Mouse (Mus musculus): ENCODE measurements around the gene Kcnd2.
A peak's percentile ranks its signal among the peaks of the same experiment; 100 is the strongest.

Kcnd2 gene

DNA sequence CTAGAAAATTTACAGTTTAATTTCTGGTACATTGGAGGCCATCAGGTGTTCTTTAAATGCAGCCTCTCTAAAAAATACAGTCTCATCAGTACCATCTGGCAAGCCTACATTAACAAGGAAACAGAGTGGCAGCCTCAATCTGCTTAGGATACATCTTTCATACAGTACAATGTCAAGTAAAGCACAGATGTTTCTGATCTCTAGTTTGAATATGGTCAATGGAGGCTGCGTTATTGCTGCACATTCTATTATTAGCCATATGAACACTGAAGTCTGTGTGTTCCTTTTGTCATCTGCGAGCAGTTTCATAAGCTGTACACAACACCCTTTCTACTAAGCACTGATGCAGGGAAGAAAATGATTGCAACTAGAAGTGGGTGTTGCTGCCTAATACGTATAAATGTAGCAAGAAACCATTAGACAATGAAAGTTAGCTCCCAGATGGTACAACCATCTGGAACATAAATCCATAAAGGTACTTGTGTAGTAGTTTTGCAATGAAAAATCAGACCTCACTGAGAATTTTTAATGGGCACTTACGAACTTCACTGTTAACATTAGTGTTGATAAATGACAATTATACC is 209.0 kb downstream of the Kcnd2 start:
- DNase-seq (ENCODE audit: low spot score in 2 of 2): peak; percentile 18 to 32

DNA sequence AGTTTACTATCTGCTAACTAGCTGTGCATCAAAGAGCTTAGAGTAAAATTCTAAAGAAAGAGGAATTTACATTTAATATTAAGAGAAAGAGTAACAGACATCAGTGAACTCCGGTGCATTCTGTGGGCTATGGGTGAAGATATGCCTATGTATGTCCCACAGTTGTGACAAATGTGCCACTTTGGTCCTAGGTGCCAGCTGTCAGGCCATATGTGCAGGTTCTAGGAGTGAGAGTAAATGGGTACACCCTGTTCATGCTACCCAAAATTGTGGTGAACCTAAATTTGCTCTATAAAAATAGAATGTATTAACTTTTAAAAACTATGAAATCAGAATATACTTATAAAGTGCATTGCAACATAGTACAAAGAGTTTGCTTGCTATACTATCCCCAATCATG is 215.8 kb downstream of the Kcnd2 start:
- DNase-seq (ENCODE audit: low spot score in 2 of 2): no peak

DNA sequence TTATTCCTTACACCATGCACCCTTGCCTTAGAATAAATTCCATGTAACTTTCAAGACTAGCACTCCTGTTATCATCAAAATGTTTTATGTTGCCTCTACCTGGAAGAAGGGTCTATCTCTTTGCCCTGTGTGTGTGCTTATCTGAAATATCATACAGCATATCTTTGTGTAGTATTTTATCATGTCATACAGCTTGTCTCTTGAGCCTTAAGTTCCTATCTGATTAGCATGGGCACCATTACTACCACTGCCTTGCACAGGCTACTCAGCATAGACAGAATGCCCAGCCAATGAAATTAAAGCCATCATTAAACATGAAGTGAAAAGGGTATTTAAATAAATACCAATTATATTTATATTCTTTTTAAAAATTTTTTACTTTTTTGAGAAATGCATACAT is 249.4 kb downstream of the Kcnd2 start:
- DNase-seq (ENCODE audit: low spot score in 2 of 2): no peak

DNA sequence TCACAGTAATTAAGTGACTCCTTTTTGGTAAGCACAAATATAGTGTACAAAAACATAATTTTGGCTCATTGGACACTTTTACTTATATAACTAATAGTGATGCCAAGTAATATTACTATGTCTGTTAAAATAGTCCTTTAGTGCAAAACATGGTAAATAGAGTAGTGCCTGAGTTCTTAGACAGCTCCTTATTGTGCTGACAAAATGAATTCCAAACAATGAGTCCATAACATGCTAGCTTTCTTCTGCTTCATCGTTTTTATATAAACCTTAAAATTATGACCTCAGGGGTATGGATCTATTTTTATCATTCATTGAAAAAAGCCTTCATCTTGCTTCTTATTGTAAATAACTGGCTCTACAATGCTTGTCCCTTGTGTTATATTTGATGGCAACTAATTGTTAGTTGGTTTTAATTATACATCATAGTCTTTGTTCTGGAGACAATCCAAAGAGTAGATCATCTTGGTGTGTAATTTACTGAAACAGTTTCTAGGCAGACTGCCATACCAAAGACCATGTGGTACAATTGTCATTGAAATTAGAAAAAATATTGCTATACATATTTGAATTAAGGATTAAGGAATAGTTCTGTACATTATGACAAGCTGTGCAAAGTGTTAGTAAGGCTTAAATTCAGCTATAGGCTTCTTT is 256.7 kb downstream of the Kcnd2 start:
- DNase-seq (ENCODE audit: low spot score in 2 of 2): no peak

DNA sequence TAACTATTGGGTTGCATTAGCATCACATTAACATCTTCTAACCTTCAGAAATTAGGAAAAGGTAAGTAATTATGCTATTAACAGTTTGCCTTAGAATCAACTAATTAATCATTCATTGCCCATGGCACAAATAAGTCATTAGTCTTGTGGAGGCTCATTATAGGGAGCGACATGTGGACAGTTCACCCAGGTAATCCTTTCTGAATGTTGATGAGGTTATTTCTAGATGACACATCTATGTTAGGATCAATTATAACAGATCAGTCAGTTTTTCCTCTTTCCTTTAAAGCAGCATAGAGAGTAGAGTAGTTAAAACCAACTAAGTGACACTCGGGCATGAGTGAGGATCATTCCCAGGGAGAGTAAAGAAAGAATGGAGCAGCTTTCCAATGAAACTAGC is 267.4 kb downstream of the Kcnd2 start:
- DNase-seq (ENCODE audit: low spot score in 2 of 2): no peak

DNA sequence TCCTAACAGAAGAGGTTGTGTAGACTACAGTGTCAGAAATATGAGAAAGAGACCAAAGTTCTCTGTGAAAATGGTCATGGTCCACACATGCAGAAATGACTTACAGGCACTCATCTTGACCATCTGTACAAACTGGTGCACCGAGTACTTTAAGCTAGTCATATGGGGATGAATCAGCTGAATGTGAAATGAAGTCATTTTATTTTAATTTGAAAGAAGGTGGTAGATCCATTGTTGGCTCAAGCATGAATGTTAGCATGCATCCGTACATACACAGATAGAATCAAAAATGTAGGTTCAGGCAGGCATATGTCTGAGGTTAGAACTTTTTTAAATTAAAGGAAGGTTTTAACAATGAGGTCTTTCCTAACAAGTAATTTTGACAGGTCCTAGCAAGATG is 273.2 kb downstream of the Kcnd2 start:
- no peak for DNase-seq (ENCODE audit: low spot score in 2 of 2)

DNA sequence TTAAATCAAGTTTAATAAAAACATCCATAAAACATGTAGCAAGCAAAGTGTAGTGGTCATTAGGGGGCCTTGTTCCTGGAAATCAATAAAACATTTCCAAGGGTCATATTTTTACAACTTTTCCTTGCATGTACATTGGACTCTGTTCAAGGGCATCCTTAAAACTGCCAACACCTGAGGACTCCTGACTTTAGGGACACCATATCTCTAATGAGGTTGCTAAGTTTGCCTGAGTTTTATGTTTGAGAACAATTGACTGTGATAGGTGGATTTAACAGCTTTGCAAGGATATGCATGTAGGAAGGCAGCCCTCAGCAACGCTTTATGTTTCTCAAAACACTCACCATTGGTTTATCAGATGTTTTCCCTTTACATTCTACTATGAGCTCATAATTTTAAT is 287.6 kb downstream of the Kcnd2 start:
- DNase-seq (ENCODE audit: low spot score in 2 of 2): no peak

DNA sequence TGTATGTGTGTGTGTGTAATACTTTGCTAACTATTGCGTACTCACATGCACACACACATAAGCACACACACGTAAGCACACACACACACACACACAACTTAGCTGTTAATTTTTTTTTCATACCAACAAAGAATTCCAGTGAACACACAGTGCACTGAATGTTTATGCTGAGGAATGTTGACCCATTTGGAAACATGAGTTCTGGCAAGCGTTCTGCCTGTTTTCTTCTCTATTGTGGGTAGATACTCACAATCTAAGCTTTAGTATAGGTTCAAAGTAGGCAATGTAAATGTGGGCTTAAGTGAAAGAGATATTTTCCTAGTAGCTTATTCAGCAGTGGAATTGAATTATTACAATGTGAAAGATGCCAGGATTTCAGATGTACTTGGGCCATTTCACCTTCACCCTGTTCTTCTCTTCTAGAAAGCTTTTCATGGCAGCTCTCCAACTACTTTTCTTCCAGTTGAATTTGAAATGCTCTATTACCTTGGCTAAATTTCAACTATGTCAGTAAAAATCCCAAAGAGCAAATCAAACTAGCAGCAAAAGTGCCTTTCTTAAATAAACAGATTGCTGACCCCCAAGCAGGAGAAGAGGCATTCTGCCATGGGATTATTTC is 295.4 kb downstream of the Kcnd2 start:
- DNase-seq (ENCODE audit: low spot score in 2 of 2): no peak

DNA sequence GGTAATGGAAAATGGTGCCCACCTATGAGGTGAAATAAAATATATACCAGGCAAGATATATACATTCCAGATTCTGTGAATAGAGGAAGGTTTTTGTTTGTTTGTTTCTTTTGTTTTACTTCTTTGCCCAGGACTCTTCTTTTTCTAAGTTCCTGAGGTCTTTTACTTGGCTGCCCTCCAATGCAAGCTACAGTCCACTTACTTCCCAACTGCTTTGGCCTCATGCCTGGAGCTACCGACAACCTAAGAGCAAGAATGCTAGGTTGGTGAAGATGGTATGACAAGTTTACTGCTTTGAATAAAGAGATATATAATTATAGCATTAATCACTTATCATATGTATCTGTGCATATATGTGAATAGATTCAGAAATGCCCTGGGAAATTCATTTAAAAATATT is 305.0 kb downstream of the Kcnd2 start:
- no peak for DNase-seq (ENCODE audit: low spot score in 2 of 2)

DNA sequence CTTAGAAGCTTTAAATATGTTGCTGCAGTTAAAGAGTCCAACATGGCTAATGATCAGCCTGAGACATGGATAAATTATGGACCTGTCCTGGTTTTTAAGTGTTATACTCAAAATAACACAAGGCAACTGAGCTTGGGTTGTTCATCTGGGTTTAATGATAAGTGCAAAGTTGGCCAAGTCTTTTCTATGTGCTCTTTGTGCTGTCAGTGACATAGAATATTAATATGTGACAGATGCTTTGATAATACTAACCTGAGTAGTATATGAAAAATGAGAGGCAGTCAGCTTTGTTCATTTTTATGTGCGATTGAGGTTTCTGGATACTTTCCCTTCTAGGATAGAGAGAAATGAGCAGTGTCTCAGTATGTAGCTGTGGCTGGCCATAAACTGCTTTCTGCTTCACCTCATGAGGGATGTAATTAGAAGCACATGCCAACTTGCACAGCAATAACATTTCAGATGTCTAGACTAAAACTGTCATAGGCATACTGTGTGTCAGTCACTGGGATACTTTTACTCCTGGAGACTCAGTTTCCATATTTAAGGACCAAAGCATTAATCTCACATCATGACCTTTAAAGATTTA is 312.3 kb downstream of the Kcnd2 start:
- no peak for DNase-seq (ENCODE audit: low spot score in 2 of 2)

DNA sequence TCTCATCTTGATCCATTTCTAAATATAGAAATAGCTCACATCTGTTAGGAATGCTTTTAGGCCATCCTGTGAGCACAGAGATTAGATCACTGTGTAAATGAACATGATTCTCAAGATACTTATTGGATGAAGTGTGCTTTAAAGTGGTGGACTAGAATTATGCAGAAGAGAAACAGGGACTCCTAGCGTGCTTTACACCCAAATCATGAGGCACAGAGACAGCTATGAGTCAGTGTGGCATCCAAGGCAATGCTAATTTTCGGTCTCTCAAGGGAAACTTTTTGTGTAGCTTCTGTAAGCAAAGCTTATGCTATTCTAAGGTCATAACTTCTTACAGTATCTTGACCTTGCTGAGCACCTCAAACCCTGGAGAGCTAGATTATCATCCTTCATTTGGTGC is 318.7 kb downstream of the Kcnd2 start:
- DNase-seq (ENCODE audit: low spot score in 2 of 2): no peak

DNA sequence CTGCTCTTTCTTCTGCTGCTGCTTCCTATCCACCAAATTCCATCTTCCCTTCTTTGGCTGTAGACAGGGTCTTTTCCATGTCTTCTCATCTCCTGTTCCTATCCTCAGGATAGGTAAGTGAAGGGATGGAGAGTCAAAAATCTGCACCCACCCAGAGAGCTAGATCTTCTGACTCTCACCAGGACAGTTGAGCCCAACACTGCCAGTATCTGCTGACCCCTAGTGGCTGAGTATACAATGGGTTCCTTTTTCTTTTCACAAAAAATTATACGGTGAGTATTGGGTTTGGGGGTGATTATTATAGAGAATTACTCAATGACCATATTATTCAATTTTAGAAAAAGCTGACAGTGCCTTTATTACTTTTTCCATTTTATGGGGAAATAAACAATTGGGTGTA is 319.5 kb downstream of the Kcnd2 start:
- peak in 1 of 2 experiments; percentile 20 for DNase-seq (ENCODE audit: low spot score in 2 of 2)

DNA sequence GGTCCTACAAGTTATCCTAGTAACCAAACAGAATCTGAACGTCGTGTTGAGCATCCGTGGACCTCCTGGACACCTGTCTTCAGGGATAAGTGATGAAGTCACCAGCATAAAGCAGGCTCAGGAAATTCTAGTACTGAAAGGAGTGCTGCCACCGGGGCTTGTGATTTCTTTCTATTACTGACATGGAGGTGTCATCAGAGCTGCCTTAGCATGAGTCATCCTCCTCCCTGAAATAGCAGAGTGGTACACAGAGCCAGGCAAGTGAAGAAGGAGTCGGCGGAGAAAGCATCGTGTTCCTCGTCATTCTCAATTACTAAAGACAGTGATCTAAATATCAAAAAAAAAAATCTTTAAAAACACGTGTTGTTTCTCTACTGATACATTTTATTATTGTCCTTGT is 336.2 kb downstream of the Kcnd2 start:
- DNase-seq (ENCODE audit: low spot score in 2 of 2): peak; percentile 62 to 65

DNA sequence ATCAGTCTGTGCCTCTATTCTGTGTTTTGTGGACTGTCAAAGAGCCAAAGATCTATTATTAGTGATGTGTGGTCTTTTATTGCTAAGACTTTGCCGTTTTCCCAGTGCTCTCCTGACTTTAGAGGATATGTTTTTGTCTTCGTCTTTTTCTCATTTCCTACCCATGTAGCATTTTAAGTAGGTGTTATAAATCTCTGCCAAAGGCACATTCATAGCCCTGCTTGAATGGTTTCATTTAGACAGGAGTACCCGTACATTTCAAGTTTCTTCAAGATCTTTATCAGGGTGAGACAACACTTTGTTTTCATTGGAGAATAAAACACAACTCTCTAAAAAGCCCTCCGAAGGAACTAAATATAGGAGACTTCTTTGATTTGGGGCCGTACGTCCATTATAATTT is 355.7 kb downstream of the Kcnd2 start:
- no peak for DNase-seq (ENCODE audit: low spot score in 2 of 2)

DNA sequence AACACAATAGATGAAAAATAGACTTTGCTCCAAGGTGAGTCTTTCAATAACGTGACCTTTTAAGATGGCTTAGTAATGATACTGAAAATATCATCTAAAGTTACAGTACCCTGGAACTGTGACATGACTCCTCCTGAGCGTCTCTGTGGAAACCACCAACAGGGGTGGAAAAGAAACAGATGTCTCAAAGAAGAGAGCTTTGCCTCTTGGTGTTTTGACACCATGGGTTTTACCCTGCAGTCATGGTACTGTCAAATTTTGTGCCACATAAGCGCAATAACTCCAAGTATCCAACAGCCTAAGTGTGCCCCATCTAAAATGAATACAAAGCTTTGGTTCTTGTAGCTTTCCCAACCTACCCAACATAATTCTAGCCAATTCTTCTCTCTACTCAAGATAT is 374.9 kb downstream of the Kcnd2 start:
- DNase-seq (ENCODE audit: low spot score in 2 of 2): no peak

DNA sequence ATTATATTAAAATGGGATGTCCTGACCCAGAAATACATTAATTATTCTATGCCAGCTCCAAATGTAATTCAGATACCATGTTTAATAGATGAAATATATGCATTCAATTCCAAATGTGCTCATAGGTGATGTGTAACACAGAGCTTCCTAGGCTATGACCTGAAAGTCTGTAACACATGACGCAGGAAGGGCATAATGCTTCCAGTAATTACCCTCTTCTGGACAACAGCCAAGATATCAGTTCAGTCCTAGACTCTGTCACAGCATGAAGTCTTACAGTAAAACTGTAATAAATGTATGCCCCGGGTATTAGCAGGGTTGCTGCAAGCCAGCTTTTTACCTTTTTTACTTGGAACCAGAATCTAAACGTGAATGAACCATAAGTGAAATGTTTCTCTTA is 382.1 kb downstream of the Kcnd2 start:
- no peak for DNase-seq (ENCODE audit: low spot score in 2 of 2)

DNA sequence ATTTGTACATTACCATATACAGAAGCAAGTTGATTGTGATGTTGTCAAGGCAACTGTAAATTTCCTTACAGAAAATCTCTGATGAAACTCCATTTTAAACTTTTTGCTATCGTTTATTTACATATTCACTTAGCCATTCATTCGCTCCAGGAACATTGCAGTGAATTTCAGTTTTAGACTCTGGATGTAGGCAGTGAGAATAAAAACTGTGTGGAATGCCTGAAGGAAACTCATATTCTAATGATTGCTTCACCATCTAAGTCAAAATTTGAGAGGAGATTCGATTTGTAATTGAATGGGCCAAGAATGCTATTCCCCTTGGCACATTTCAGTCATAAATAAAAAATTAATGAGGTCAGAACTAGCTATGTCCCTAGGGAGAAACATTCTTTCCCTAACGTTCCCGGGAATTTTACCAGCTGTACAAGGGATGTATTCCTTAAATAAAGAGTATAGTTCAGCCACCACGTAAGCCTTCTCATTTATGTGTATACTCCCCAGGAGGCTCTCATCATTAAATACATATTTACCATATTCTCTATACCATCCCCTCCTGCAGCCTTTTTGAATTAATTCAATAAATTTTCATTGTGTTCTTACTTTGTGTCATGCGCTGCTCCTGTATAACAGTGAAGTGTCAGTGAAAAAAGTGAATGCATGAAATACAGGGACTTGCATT is 394.2 kb downstream of the Kcnd2 start:
- no peak for DNase-seq (ENCODE audit: low spot score in 2 of 2)

DNA sequence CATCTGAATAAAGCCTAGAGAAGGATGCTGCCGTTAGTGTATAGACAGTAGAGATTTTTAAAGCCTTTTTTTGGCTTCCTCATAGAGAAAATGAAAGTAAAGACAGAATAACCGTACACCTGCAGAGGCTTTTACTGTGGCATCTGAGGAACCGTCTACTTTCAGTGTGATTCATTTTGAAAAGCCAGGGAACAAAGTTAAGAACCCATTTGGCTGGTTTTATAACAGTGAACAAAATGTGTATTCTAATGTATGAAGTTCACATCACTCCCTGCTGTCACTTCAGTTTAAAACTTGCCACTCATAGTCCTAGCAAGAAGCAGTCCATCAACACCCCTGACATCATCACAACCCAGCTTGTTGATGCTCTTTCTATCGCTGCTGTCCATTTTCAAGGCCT is 414.7 kb downstream of the Kcnd2 start:
- no peak for DNase-seq (ENCODE audit: low spot score in 2 of 2)

DNA sequence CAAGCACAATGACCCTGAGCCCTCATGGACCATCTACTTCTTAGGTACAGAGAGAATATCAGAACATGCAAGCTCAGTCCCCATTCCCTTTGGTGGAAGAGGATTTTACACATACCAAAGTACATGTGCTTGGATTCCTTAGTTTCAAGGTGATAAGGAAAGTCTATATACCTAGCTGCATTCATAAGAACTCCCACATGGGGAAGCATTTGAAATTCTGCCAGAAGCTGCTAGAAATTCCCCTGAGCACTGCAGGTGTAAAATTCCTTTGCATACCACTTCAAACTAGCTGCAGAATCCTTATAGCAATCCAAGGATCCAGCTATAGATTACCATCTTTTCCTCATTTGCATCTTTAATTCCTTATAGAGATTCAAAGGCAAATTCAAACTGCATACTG is 440.4 kb downstream of the Kcnd2 start:
- no peak for DNase-seq (ENCODE audit: low spot score in 2 of 2)

DNA sequence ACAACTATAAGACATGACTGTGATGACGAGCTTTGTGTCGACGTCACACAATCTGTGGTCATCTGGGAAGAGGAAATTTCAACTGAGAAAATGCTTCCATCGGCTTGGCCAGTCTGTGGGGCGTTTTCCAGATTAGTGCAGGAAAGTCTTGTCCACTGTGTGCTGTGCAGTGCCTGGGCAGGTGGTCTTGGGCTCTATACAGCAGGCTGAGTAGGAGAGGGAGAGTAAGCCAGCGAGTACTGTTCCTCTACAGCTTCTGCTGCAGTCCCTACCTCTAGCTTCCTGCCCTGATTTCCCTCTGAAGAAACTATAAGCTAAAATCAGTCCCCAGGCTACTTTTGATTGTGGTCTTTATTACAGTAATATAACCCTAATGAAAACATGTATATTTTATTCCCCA is 448.8 kb downstream of the Kcnd2 start:
- DNase-seq (ENCODE audit: low spot score in 2 of 2): peak in 1 of 2 experiments; percentile 14

DNA sequence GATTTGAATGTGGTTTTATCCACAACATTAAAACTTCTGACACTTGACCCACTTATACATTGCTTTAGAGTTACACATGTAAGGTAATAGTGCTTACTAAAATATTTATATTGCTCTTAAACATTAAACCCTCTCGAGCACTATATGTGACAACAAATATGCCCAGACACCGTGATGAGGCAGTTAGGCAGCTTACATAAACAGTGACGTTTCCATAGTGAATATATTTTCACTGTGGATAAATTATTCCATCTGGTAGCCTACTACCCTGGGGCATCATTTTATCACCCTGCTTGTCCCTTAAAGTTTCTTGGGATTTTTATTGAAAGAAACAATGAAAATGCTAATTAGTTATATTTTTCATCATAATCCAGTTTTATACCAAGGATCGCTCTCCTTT is 449.3 kb downstream of the Kcnd2 start:
- DNase-seq (ENCODE audit: low spot score in 2 of 2): no peak

DNA sequence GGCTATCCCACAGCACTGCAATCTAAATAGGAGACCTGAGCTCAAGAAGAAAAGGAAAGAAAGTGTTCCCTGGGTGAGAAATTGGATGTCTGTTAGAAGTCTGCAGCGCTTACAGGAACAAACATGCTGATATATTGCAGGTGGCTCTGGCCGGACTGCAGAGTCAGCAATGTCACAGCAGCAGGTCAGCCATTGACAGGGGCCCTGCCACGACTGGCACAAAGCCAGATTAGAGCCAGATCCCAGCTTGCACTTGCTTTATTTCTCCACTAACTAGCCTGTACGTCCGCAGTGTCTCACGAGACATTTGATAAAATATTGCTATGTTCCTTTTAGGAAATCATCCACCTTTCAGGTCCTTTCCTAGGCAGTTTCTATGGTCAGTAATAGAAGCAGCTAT is 468.9 kb downstream of the Kcnd2 start:
- DNase-seq (ENCODE audit: low spot score in 2 of 2): no peak

DNA sequence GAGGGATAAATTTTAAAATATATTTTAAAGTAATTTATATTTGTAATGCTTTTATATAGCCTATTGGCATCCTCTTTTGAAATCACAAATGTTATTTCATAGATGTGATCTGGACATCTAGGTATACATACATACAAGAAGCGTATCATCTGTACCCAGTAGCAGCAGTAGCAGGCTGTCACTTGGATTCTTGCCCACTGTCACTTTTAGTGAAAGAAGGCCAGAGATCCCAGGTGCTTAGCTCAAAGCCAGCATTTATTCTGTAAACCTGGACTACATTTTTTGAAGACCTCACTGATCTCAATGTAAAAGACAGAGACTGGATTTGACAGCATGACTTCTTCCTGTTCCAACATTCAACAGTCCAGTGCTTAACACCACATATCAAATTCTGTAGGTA is 471.1 kb downstream of the Kcnd2 start:
- DNase-seq (ENCODE audit: low spot score in 2 of 2): no peak
